Comparison of ENCODE assay signal across 1 mouse cellular context in genomic region chr10:128015068-128015934, GRCm38 (mm10).
TF ChIP-seq lines count a peak whose summit lies in the region.

Prim1 (plus strand) TSS chr10:128015168.

TF ChIP-seq in CH12.LX, 34 proteins besides CTCF, POLR2A, EP300 and RAD21 (continued from another document):
- peak; percentile 20; the same call in 1 of the 2 replicates for TF ChIP-seq MEF2A (IDR thresholded peaks at IDR 0.05; ENCODE audit: borderline replicate concordance, low read depth, low read length)
- TF ChIP-seq MXI1 (IDR thresholded peaks at IDR 0.05; ENCODE audit: low read depth, low read length): peak; percentile 63; the same call in 1 of the 2 replicates
- no peak for TF ChIP-seq ZC3H11A (IDR thresholded peaks at IDR 0.05; ENCODE audit: low read depth, low read length)
- no peak for TF ChIP-seq JUND (conservative IDR thresholded peaks at IDR 0.05; ENCODE audit: low read depth, low read length)
- peak; percentile 97 for TF ChIP-seq KAT2A (IDR thresholded peaks at IDR 0.05; ENCODE audit: insufficient replicate concordance, low read length)
